Mouse (Mus musculus) embryonic fibroblast, embryonic 13.5 days (primary cell): Measurements from ENCODE around the gene Nat8f4.

Source experiments
- CTCF ChIP-seq: IDR thresholded peaks from 2 replicates; pipeline ENCODE4 v1.5.1; 2011; ENCODE audit warnings: mild to moderate bottlenecking, control low read depth, low read length, moderate library complexity, borderline replicate concordance; ENCODE audit not compliant: insufficient read depth
- POLR2A ChIP-seq: IDR thresholded peaks from 2 replicates; pipeline ENCODE4 v1.6.1; 2011; ENCODE audit warnings: low read depth, mild to moderate bottlenecking, control low read depth, low read length, moderate library complexity

GRCm38 (mm10) chr6:85919401-85919800, 14.7 kb upstream of the Nat8f4 start:
- no peak for TF ChIP-seq POLR2A
- no peak for TF ChIP-seq CTCF
